ENCODE assay signal across 21 mouse cellular contexts in the genomic region with DNA sequence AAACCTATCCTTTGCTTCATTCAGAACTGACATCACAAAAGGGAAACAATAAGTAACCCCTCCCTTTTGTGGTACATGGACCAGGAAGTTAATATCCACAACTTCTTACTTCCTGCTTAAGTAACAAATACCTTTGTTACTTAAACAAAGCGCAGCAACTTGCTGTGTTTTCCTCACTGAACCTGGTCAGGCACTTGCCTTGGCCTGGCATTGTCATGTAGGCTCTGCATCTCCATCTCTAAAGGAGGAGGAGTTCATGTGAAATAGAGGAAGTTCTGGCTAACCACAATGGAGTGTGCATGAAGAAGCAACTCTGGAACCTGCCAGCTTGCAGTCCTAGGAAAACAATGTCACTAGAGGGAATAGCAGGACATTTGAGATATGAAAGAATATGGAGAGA.
"Had no signal": no experiment of that assay in that cellular context is flagged by ENCODE, and none has a peak within 500 bp of the region (broad histone marks: within the 10 kb centered on the region; RNA-seq: fewer than 3 reads in every experiment).

No protein-coding gene starts in this region.

- H3K9ac ChIP-seq: liver, embryonic 15.5 days; liver, postnatal 0 days; lung, embryonic 15.5 days; neural tube, embryonic 13.5 days; neural tube, embryonic 15.5 days; stomach, embryonic 15.5 days had no signal

- H3K27me3 ChIP-seq: liver, embryonic 15.5 days; lung, embryonic 15.5 days; neural tube, embryonic 13.5 days; neural tube, embryonic 15.5 days; stomach, embryonic 15.5 days had no signal

- H3K27ac ChIP-seq: liver, embryonic 15.5 days; lung, embryonic 15.5 days; macrophage; midbrain, embryonic 10.5 days; neural tube, embryonic 13.5 days; neural tube, embryonic 15.5 days; stomach, embryonic 15.5 days; stomach, postnatal 0 days had no signal

- DNase-seq: liver, postnatal 0 days; lung, adult 2 months; lung, postnatal 14 days; lung, postnatal 36 days; midbrain, embryonic 14.5 days; retina, postnatal 1 day; right cerebral cortex, postnatal 14 days; thymus, adult 2 months; thymus, postnatal 25 days; thymus, postnatal 4 days had no signal

- ATAC-seq: liver, postnatal 0 days; lung, postnatal 0 days; midbrain, embryonic 16.5 days had no signal

- H3K4me1 ChIP-seq: liver, embryonic 15.5 days; lung, embryonic 15.5 days; stomach, embryonic 15.5 days had no signal

- H3K36me3 ChIP-seq: liver, embryonic 15.5 days; lung, embryonic 15.5 days; midbrain, embryonic 10.5 days; neural tube, embryonic 13.5 days; neural tube, embryonic 15.5 days; stomach, embryonic 15.5 days had no signal

- H3K4me3 ChIP-seq: liver, embryonic 15.5 days; lung, embryonic 15.5 days; midbrain, embryonic 10.5 days; myocyte; neural tube, embryonic 13.5 days; neural tube, embryonic 15.5 days; stomach, embryonic 15.5 days had no signal

- H3K9me3 ChIP-seq: liver, embryonic 15.5 days; lung, embryonic 15.5 days; midbrain, embryonic 10.5 days; neural tube, embryonic 13.5 days; neural tube, embryonic 15.5 days; stomach, embryonic 15.5 days had no signal
